Mouse (Mus musculus) forebrain, embryonic 10.5 days (tissue): Measurements from ENCODE around the gene Sfxn1. TPM values are rescaled to one million over a fixed set of nuclear protein-coding genes. Genes with fewer than 3 reads are reported as not detected.

Experiments used
- DNase-seq: peaks from one replicate; pipeline ENCODE4 v3.0.0-alpha.2; 2017; ENCODE audit warnings: low spot score; ENCODE audit errors: extremely low spot score
- H3K27ac ChIP-seq: fragments of 300-500 bp; sonication (generic); 2 replicates; pipeline ENCODE4 v1.5.1; 2016; ENCODE audit warnings: mild to moderate bottlenecking
- H3K27me3 ChIP-seq: fragments of 300-500 bp; sonication (generic); 2 replicates; pipeline ENCODE4 v1.6.1; 2016; ENCODE audit warnings: mild to moderate bottlenecking; ENCODE audit not compliant: poor library complexity, severe bottlenecking
- H3K36me3 ChIP-seq: fragments of 300-500 bp; sonication (generic); replicated peaks from 2 replicates; pipeline ENCODE4 v1.6.1; 2016; ENCODE audit warnings: mild to moderate bottlenecking, moderate library complexity
- H3K4me1 ChIP-seq: fragments of 300-500 bp; sonication (generic); 2 replicates; pipeline ENCODE4 v1.6.1; 2016
- H3K4me3 ChIP-seq: fragments of 300-500 bp; sonication (generic); 2 replicates; pipeline ENCODE4 v1.5.1; 2016; ENCODE audit warnings: mild to moderate bottlenecking, moderate library complexity
- H3K9me3 ChIP-seq: fragments of 300-500 bp; sonication (generic); 2 replicates; pipeline ENCODE4 v1.6.1; 2016; ENCODE audit warnings: mild to moderate bottlenecking, moderate library complexity
- WGBS: fragments of 180-500 bp; shearing (Covaris S2); methylation state at CpG from one replicate; pipeline ENCODE4 v1.1.7; 2016; 5-methylcytosine and 5-hydroxymethylcytosine counted together
- polyA plus RNA-seq: library from polyadenylated mRNA; unstranded; fragments of >200 nt; fragmentation: Nextera tagmentation; extraction: Ambion mirVana; gene quantifications from 2 replicates; pipeline ENCODE4 v1.2.1, GENCODE M21; 2016

Sfxn1 gene
- polyA plus RNA-seq, 1 experiment from 2014 or later, result 98.2 TPM

DNA sequence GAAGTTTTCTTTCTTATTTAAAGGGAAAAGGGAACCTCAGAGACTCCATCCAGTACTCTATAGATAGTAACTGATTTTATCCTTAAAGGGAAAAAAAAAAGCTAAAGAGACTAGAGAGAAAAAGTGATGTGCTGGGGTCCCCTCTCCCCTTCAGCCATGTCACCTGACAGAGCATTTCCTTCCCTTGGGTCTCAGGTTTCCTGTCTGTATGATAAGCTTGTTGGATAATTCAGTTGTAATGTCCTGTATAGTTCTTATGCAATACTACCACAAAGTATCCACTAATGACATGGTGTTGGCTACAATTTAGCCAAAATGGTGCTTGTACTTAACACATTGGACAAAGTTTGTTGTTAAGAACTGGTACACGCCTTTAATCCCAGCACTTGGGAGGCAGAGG lies 9.1 kb downstream of the Sfxn1 start:
- no peaks in the 10 kb centered on the region for H3K27me3 ChIP-seq
- peaks cover 12% of the 10 kb centered on the region; the same call in 1 of the 2 replicates for H3K4me1 ChIP-seq
- WGBS, result 97% methylated on average over 1 of the region's 1 CpGs
- H3K4me3 ChIP-seq, result no peak overlapping the region
- DNase-seq, result no peak
- no peak overlapping the region for H3K27ac ChIP-seq
- H3K9me3 ChIP-seq, result no peaks in the 10 kb centered on the region
- H3K36me3 ChIP-seq, result peaks cover 23% of the 10 kb centered on the region

DNA sequence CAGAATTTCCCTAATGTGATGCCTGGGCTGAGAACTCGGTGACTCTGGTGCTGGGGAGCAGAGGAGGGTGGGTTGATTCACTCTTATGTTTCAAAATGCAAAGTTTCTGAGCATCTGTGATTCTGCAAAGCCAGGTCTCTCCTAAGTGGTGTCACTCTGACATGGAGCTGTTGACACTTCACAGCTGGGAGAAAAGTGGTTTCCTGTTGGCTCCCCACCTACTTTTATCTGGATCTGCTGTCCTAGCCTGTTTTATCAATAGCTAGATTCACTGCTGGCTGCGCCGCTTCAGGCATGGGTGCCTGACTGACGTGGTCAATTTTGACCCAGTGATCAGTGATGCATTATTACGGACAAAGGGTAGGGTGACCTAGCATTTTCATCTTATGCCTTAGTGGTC lies 11.3 kb downstream of the Sfxn1 start:
- Histone ChIP-seq H3K36me3 (peaks cover 31% of the 10 kb centered on the region), H3K27ac (no peak overlapping the region), H3K4me3 (no peak overlapping the region), H3K27me3 (no peaks in the 10 kb centered on the region), H3K9me3 (no peaks in the 10 kb centered on the region), H3K4me1 (peaks cover 12% of the 10 kb centered on the region; the same call in 1 of the 2 replicates)
- DNase-seq, result no peak
- 87% methylated on average over 5 of the region's 5 CpGs for WGBS

DNA sequence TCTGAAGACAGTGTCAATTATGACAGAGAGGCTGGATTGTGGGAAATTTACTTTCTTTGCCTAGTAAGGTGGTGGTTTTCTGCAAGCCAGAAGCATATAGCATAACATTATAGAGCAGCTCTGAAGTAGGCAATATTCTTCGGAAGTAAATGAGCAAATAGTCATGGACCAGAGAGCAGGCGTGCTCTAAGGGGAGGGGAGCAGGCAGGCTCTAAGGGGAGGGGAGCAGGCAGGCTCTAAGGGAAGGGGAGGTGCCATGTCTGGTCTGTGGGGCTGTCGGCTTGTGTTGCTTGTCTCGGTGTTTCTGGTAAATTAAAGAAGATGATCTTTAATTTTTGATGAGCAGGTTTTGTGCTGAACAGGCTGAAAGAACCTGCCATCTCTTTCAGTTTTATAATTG lies 12.5 kb downstream of the Sfxn1 start:
- no peaks in the 10 kb centered on the region for H3K9me3 ChIP-seq
- peaks cover 7% of the 10 kb centered on the region; the same call in 1 of the 2 replicates for H3K4me1 ChIP-seq
- H3K27me3 ChIP-seq, result no peaks in the 10 kb centered on the region
- no peak overlapping the region for H3K27ac ChIP-seq
- H3K4me3 ChIP-seq, result no peak overlapping the region
- no peak for DNase-seq
- peaks cover 43% of the 10 kb centered on the region for H3K36me3 ChIP-seq
- 82% methylated on average over 4 of the region's 4 CpGs for WGBS

DNA sequence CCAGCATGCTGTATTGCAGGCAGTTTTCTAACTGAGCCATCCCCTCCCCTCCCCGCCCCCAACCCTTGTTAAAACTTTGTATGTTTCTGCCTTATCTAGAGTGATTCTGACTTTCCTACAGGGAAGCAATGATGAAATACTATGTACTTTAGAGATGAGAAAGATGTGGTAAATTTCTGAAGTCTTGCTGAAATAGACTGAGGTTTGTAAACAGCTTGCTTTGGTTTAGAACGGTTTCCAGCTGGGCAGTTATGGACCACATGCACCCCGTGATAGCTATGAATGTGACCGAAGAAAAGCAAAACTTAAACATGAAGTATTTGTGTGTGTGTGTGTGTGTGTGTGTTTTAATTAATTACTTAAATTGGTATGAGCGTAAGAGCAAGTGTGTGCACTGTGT lies 13.2 kb downstream of the Sfxn1 start:
- Histone ChIP-seq H3K9me3 (no peaks in the 10 kb centered on the region), H3K4me3 (no peak overlapping the region), H3K27ac (no peak overlapping the region), H3K27me3 (no peaks in the 10 kb centered on the region), H3K36me3 (peaks cover 49% of the 10 kb centered on the region), H3K4me1 (0 out of 2 replicates have a peak, but pooled peaks cover 4% of the 10 kb centered on the region)
- DNase-seq, result no peak
- WGBS, result 94% methylated on average over 5 of the region's 5 CpGs

DNA sequence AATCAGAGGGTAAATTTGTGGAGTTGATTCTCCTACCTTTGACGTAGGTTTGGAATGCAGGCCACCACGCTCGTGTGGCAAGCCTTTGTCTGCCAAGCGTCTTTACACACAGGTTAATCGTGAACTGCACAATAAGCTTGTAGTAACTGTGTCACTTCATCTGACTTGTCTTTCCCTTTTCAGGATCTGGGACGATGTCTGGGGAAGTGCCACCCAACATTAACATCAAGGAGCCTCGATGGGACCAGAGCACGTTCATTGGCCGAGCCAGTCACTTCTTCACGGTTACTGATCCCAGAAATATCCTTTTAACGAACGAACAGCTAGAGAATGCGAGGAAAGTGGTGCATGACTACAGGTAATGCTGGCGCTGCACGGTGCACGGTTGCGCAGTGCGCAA lies 13.6 kb downstream of the Sfxn1 start:
- Histone ChIP-seq H3K36me3 (peaks cover 54% of the 10 kb centered on the region), H3K4me3 (no peak overlapping the region), H3K4me1 (0 out of 2 replicates have a peak, but pooled peaks cover 2% of the 10 kb centered on the region), H3K9me3 (no peaks in the 10 kb centered on the region), H3K27me3 (no peaks in the 10 kb centered on the region), H3K27ac (no peak overlapping the region)
- 95% methylated on average over 18 of the region's 18 CpGs for WGBS
- no peak for DNase-seq

DNA sequence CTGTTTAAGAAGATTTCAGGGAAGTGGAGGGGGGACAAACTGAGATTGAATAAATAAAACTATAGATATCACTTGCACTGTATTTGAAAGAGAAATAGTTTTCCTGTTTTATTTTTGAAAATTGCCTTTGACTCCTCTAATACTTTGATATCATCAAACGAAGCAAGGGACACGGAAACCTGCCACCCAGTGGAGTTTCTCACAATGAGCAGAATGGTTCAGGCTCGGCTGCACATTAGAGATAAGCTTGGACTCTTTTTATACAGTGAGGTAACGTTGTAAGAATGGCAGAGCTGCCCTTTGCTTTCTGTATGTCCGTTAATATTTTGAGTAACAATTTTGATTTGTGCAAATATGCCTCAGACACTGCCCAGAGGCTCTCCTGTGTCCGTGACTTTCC lies 20.1 kb downstream of the Sfxn1 start:
- no peak for DNase-seq
- peaks cover 100% of the 10 kb centered on the region for H3K36me3 ChIP-seq
- H3K9me3 ChIP-seq, result no peaks in the 10 kb centered on the region
- H3K27ac ChIP-seq, result no peak overlapping the region
- no peak overlapping the region for H3K4me3 ChIP-seq
- H3K27me3 ChIP-seq, result no peaks in the 10 kb centered on the region
- WGBS, result 92% methylated on average over 6 of the region's 6 CpGs
- no peaks in the 10 kb centered on the region for H3K4me1 ChIP-seq

DNA sequence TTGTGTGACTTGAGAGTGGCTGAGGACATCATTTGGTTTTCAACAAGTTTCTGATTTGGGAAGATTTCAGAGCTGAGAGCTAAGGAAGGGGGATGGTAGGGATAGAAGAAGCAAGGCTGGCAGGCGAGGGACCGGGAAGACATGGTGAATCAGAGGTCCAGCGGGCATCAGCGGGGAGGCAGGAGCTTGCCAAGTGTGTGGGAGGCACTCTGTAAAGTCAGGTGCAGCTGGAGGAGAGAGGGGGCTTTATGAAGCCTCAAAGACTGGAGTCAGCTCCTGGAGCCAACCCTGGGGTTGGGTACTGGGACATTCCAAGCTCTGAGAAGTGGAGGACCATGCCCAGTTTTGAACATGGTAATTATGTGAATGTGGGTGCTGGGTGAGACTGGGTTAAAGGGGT lies 22.7 kb downstream of the Sfxn1 start:
- Histone ChIP-seq H3K27me3 (no peaks in the 10 kb centered on the region), H3K4me3 (no peak overlapping the region), H3K36me3 (peaks cover 100% of the 10 kb centered on the region), H3K27ac (no peak overlapping the region), H3K9me3 (no peaks in the 10 kb centered on the region), H3K4me1 (no peaks in the 10 kb centered on the region)
- DNase-seq, result no peak
- 93% methylated on average over 4 of the region's 4 CpGs for WGBS

DNA sequence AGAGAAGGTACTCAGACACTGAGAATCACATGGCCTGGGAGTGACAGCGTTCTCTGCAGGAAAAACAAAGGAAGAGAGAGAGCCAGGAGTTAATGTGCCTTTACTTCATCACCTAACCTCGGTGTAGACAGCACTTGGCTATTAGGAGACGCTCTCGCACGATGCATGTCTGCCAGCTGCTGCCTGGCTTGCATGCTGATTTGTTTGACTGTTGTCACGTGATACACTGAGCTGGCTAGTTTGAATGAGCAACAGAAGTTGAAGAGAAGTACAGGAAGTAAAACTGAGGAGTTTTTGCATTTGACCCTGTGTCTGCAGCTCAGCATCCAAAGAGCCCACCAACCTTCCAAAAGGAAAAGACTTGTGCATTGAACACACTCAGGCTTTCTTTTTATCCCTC lies 23.3 kb downstream of the Sfxn1 start:
- H3K9me3 ChIP-seq, result no peaks in the 10 kb centered on the region
- WGBS, result 94% methylated on average over 6 of the region's 6 CpGs
- peaks cover 5% of the 10 kb centered on the region; the same call in 1 of the 2 replicates for H3K4me1 ChIP-seq
- H3K4me3 ChIP-seq, result no peak overlapping the region
- no peaks in the 10 kb centered on the region for H3K27me3 ChIP-seq
- H3K36me3 ChIP-seq, result peaks cover 100% of the 10 kb centered on the region
- DNase-seq, result no peak
- no peak overlapping the region for H3K27ac ChIP-seq

DNA sequence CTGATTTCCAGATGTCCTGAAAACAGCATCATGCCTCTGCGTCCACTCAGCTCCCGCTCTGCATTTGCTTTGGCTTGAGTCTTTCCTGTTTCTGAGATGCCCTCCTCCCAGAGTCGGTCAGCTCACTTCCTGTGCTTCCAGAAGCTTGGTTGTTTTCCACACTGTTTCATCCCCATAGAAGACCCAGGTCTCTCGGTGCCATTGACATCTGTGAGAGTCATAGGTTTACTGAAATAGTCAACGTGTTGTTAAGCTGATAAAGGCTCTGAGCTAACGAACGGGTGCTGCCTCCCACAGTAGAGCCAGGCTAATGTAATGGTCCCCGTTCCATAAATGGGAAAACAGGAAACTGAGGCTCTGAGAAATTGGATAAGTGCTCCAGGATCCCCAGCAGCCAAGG lies 24.1 kb downstream of the Sfxn1 start:
- H3K4me1 ChIP-seq, result peaks cover 6% of the 10 kb centered on the region; the same call in 1 of the 2 replicates
- H3K9me3 ChIP-seq, result no peaks in the 10 kb centered on the region
- H3K4me3 ChIP-seq, result no peak overlapping the region
- H3K36me3 ChIP-seq, result peaks cover 100% of the 10 kb centered on the region
- no peaks in the 10 kb centered on the region for H3K27me3 ChIP-seq
- no peak for DNase-seq
- H3K27ac ChIP-seq, result no peak overlapping the region
- 93% methylated on average over 8 of the region's 8 CpGs for WGBS

DNA sequence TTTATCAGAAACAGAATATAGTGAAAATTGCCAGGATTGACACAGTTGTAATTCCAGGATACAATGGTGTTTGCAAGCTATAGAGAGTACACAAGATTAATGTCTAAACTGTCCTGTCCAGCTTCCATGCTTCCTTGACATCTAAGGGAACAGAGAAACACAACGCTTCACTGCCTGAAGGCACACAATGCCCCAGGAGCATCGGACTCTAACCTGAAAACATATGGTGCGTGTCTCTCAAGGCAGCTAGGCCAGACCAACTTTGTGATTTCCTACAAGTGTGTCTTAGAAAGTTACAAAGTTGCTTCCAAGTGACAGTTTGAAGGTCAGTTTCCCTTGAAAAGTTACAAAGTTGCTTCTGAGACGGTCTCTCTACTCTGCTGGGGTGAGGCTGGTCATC lies 25.6 kb downstream of the Sfxn1 start:
- H3K27me3 ChIP-seq, result no peaks in the 10 kb centered on the region
- peaks cover 99% of the 10 kb centered on the region for H3K36me3 ChIP-seq
- H3K4me1 ChIP-seq, result peaks cover 6% of the 10 kb centered on the region; the same call in 1 of the 2 replicates
- no peak for DNase-seq
- no peak overlapping the region for H3K4me3 ChIP-seq
- no peak overlapping the region for H3K27ac ChIP-seq
- H3K9me3 ChIP-seq, result no peaks in the 10 kb centered on the region
- WGBS, result 91% methylated on average over 4 of the region's 4 CpGs

DNA sequence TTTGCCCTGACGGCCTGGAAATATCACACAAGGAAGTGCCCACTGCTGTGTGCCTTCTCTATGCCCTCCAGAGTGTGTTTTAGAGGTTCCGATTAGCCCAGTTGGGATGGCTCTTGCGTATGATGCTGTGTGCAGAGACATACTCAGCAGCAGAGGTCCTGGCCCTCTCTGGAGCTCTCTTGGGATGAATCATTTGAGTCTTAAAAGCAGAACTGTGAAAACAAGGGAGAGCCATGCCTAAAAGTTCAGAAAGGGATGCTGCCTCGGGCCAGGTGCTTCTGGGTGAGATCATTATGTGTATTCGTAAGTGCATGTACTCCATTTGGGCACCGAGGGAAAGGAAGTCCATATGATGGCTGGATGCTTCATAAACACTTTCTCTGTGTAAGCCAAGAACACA lies 26.1 kb downstream of the Sfxn1 start:
- peaks cover 6% of the 10 kb centered on the region; the same call in 1 of the 2 replicates for H3K4me1 ChIP-seq
- no peaks in the 10 kb centered on the region for H3K9me3 ChIP-seq
- no peak for DNase-seq
- H3K27ac ChIP-seq, result no peak overlapping the region
- no peaks in the 10 kb centered on the region for H3K27me3 ChIP-seq
- H3K4me3 ChIP-seq, result no peak overlapping the region
- peaks cover 98% of the 10 kb centered on the region for H3K36me3 ChIP-seq
- 96% methylated on average over 6 of the region's 6 CpGs for WGBS

DNA sequence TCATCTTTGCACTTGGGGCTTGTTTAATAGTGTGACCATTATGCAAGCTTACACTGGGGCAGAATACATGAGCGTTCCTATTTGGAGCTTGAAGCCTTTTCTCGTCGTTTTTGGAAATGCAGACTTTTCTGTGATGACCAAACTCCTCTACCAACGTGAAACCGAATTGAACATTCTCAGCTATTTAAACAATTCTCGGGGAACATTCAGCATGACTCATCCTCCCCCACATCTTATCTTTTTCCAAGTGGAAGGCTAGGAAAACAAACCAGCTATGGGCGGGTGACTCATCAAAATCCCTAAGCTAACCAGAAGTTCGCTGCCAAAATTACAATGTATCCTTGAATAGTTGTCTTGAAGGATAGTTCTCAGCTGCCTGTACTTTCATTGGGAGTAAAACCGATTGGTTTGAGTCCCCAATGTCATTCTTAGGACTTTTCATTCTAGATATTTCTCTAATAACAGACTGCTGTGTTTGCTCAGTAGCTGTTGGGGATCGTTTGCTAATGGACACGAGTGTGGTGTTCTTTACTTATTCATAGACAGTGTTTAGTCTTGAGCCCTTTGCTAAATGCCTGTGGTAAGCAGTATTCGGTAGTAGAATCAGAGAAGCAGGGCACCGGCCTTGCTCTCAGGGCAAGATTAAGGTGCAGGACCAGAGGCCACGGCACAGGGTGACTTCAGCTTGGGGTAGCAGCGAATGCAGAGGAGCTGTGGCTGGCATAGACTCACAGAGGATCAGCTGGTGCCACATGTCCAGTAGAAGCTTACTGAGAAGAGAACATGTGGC lies 29.6 kb downstream of the Sfxn1 start:
- no peaks in the 10 kb centered on the region for H3K27me3 ChIP-seq
- H3K36me3 ChIP-seq, result peaks cover 90% of the 10 kb centered on the region
- peaks cover 6% of the 10 kb centered on the region; the same call in 1 of the 2 replicates for H3K4me1 ChIP-seq
- H3K27ac ChIP-seq, result no peak overlapping the region
- WGBS, result 93% methylated on average over 15 of the region's 15 CpGs
- DNase-seq, result no peak
- no peak overlapping the region for H3K4me3 ChIP-seq
- H3K9me3 ChIP-seq, result no peaks in the 10 kb centered on the region

DNA sequence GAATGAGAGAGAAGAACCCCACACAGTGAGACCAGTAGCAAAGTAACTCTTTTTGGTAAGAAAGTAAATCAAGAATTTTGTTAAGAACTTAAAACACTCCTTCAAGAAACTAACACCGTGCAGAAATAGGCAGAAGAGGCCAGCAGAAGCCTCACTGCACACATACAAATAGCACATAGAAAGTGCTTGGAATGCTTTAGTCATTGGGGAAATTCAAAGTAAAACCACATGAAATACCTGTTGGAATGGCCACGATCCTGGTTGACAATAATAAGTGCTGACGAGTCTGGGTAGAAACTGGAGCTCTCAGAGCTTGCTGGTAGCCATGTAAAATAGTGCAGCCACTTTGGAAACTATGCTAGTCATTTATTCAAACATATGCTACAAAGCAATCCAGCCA lies 30.4 kb downstream of the Sfxn1 start:
- Histone ChIP-seq H3K27me3 (no peaks in the 10 kb centered on the region), H3K4me1 (peaks cover 6% of the 10 kb centered on the region; the same call in 1 of the 2 replicates), H3K36me3 (peaks cover 90% of the 10 kb centered on the region), H3K27ac (no peak overlapping the region), H3K4me3 (no peak overlapping the region), H3K9me3 (no peaks in the 10 kb centered on the region)
- 94% methylated on average over 3 of the region's 3 CpGs for WGBS
- no peak for DNase-seq
